Mouse (Mus musculus): ENCODE results near the gene Otud3.
"Not testable (repeated sequence)": the region's sequence is repeated elsewhere in the genome, so short reads cannot be mapped to it uniquely, and the experiment has no call there.

Otud3 gene

DNA sequence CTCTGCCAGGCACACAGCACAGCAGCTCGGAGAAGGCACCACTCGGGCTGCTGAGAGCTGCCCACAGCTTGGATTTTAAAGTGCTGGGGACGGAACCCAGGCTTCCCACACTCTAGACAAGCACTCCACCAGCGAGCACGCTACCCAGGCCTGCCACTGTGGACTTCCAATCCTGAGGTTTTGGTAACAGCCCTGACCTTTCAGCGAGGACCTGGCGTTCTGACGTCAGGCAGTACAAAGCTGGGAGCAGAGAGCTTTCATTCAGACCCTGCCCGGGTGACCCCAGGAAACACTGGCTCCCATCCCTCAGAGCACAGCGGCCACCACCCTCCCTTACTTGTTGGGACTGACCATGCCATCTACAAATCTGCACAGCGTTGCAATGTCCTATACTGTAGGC is 20.0 kb downstream of the Otud3 start:
- peak; percentile 65 to 67 for DNase-seq (ENCODE audit: inconsistent age in 2 of 2, low spot score in 1 of 2)

DNA sequence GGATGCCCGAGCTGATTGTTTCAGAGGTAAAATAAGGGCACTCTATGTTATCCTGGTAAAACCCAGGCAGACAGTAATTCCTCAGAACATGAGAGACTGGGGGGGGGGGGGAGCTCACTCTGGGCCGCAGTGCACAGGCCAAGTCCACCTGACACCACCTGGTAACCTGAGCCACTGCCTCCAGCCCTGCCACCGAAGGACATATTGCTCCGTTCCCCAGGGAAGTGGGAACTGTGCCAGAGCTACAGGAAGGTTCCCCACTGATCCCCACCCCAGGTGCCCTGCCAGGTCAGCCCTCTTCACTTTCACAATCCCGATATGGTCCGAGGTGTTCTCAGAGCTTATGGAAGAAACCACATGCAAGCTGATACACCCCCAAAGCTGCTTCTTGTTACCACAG is 21.1 kb downstream of the Otud3 start:
- DNase-seq (ENCODE audit: inconsistent age in 2 of 2, low spot score in 1 of 2) = no peak

DNA sequence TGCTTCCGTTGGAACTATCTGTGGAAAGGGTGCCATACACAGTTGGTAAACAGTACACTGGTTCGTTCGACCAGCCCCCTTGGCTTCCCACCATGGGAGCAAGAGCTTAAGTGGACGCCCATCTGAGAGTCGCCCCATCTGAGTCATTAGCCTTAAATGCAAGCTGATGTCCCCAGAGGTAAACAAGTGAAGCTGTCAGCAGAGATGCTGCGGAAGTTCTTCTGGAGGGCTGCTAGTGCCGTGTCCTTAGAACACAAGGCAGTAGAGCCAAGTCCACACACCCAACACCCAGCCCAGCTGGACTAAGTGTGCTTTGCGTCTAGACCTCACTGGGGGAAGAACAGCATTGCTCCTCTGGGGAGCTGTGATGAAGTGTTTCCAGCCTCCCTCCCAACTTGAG is 24.1 kb downstream of the Otud3 start:
- DNase-seq (ENCODE audit: inconsistent age in 2 of 2, low spot score in 1 of 2) = no peak

DNA sequence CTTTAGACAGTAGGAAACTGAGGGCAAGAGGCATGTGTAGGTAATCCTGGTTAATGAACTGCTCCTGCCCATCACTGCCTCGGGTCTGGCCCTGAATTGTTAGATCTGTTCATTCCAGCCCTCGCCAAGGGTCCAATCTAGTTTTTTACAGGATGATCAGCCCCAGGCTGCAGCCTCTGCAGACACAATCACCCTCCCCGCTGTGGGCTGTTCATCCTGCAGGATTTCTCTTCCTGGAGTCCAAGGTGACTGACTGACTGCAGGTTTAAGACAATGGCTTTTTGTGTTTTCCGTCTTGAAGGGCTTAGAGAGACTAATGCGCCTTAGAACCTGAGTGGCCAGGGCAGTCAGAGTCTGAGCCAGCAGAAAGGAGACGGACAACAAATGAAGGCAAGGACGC is 24.6 kb downstream of the Otud3 start:
- DNase-seq (ENCODE audit: inconsistent age in 2 of 2, low spot score in 1 of 2) = no peak

DNA sequence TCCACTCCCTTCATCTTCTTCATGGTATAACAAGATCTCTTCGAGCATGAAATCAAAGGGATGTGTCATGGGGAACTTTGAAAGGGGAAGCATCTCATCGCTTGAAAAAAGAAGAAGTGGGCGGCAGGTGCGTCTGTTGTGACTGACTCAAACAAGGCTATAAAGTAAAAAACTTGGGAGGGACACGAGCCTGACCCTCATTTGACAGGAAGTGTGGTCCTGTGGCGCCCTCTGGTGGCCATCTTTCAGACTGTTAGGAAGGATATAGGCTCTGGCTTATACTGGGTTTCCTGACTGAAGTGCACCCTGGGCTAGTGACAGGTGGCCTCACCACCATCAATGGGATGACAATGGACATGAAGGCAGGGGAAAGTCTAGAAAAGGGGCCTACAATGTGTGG is 29.5 kb downstream of the Otud3 start:
- DNase-seq (ENCODE audit: inconsistent age in 2 of 2, low spot score in 1 of 2) = peak; percentile 82 to 95

DNA sequence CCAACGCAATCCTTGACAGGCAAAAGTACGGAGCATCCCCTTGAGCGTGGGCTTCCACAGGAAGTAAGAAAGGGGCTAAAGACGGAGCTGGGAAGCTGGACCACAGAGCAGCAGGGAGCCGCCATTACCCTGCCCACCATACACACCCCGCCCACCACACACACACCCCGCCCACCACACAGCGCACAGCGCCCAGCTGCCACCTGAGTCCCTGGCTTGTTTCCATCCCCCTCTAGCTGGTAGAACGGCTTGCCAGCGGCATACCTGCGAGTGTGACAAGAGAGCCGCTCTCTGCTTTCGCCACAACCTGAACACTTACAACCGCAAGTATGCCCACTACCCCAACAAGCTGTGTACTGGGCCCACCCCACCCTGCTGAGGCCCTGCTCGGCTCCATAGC is 31.6 kb downstream of the Otud3 start:
- DNase-seq (ENCODE audit: inconsistent age in 2 of 2, low spot score in 1 of 2) = no peak

DNA sequence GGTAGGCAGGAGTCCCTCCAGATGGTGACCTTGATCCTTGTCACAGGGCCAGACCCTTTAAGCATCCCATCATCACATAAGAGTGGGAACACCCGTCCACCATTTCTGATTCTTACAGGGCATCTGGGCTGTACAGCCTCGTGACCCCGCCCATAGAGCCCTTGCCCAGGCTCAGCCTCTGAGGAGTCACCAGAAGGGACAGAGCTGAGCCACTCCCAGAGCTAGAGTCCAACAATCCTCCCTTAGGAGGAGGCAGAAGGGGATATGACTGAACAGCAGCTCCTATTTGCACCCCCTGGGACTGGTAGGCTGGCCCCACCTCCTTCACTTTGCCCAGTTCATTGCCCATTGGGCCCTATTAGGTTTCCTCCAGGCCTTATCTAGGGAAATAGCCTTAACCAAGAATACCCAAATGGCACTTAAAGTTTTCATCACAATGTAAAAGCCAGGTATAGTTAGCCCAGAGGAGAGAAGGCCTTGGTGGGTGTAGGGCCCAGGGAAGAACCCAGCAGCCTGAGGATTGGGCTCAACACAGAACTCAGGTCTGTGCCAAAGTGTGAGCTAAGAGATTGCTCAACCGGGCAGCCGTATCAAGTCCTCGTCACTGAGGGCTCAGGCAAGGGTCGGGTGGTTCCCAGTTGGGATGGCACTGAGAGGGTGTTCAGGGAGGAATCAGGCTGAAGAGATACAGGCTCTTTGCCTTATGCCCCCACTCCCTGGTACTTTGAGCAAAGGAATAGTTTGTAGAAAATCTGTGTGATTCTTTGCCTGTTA is 32.7 kb downstream of the Otud3 start:
- no peak for DNase-seq (ENCODE audit: inconsistent age in 2 of 2, low spot score in 1 of 2)

DNA sequence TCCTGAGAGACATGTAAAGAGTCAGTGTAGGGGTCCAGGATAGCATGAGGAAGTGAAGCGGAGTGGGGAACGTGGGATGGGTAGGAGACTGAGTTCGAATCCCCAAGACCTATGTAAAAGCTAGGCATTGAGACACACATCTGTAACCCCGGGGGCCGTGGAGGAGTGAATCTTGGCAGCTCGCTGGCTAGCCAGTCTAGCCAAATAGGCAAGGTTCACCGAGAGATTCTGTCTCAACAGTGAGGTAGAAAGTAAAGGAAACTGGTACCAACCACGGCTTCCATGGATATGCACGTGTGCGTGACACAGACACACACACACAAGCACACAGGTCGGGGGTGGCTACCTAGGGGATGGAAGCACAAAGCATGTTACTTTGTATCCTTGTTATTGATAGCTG is 33.9 kb downstream of the Otud3 start:
- no peak for DNase-seq (ENCODE audit: inconsistent age in 2 of 2, low spot score in 1 of 2)

DNA sequence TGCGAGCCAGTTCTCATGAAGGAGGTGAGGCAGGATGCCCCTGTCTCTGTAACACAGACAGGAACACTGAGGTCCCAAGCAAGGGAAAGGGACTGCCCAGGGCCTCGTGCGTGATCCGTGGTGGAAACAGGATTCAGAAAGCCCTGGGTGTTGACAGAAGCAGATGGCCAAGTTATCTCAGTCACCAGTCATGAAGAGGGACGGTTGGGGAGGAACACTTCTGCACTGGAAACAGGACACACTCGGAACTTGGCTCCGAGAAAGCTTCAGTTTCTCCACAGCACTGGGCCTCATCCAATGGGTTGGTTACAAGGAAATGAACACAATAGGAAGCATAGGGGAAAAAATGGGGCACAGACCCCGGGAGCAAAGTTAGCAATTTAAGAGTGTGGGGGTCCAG is 35.0 kb downstream of the Otud3 start:
- no peak for DNase-seq (ENCODE audit: inconsistent age in 2 of 2, low spot score in 1 of 2)

DNA sequence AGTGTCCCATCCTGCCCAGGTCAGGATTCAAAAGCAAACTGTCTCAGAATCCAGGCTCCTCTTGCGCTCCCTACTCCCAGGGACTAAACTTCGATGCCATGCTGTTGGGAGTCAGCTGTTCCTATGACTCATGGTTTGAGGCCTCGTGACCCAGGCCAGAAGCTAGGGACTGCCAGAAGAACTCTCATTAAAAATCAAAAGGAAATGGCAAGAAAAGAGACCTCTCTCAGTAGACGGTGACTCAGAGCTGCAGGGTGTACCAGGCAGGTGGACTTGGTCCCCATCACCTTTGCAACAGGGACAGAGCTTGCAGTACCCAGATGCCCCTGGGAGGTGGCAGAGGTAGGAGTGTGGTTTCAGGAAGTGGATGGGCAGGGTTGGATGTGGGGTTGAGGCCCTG is 36.0 kb downstream of the Otud3 start, which contains the start of gene Pla2g2e:
Gene Pla2g2e (plus strand): TSS at position 212 of the 400 bp plus-strand sequence.
- DNase-seq (ENCODE audit: inconsistent age in 2 of 2, low spot score in 1 of 2) = peak; percentile 52 to 72

DNA sequence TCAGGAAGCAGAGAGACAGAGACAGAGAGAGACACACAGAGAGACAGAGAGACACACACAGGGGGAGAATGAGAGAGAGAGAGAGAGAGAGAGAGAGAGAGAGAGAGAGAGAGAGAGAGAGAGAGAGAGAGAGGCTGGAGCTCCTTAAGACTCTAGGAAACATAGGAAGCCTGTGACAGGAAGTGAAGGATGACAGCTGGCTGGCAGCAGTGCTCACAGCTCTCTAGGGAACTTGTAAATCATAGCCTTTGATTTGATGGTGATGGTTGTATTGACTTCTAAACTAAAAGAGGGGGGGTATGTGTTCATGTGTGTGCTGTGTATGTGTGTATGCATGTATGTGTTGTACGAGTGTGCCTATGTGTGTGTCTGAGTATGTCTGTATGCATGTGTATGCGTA is 37.8 kb downstream of the Otud3 start:
- no peak for DNase-seq (ENCODE audit: inconsistent age in 2 of 2, low spot score in 1 of 2)

DNA sequence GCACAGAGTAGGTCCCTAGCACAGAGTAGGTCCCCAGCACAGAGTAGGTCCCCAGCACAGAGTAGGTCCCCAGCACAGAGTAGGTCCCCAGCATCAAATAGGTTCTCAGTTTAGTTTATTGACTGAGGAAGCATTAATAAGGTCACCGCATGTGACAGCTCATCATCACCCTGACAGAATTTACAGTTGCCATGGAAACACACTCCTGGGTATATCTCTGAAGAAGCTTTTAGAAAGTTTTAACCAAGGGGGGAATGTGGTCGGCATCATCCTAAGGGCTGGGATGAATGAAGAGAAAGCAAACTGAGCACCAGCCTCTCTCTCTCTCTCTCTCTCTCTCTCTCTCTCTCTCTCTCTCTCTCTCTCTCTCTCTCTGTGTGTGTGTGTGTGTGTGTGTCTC is 38.5 kb downstream of the Otud3 start:
- DNase-seq (ENCODE audit: inconsistent age in 2 of 2, low spot score in 1 of 2) = not testable (repeated sequence)

DNA sequence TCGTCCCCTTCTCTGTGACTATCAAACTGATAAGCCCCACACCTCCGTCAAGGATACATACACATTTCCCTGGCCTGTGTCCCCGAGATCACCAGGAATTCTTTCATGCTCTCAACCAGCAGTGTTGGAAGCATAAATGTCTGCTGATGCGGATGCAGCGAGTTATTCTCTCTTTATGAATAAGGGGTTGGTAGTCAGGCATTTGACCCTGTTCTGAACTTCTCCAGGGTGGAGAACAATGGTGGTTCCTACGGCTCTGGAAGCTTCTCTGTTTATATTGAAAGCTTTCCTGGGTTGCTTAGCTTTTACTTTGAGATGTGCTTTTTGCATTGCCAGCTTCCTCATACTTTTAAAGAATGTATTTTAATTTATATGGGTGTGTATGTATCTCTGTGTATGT is 39.9 kb downstream of the Otud3 start, which contains the start of gene Gm13030:
Gene Gm13030 (minus strand): TSS at position 101 of the 400 bp plus-strand sequence.
- no peak for DNase-seq (ENCODE audit: inconsistent age in 2 of 2, low spot score in 1 of 2)

DNA sequence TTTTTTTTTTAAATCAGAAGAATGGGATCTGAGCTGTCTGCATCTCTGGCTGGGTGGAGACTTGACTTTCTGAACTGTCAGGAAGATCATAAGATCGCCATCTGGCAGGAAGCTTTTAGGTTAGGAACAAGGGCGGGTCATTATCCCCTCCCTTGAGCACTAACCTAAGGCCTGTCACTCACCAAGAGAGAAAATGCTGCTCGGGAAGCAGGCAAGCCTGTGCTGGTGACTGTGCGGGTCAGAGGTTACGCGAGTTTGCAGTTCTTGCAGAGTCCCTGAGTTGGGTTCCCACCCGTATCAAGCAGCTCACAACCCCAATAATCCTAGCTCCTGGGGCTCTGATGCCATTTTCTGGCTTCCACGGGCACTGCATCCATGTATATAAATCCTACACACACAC is 45.1 kb downstream of the Otud3 start:
- DNase-seq (ENCODE audit: inconsistent age in 2 of 2, low spot score in 1 of 2) = no peak

DNA sequence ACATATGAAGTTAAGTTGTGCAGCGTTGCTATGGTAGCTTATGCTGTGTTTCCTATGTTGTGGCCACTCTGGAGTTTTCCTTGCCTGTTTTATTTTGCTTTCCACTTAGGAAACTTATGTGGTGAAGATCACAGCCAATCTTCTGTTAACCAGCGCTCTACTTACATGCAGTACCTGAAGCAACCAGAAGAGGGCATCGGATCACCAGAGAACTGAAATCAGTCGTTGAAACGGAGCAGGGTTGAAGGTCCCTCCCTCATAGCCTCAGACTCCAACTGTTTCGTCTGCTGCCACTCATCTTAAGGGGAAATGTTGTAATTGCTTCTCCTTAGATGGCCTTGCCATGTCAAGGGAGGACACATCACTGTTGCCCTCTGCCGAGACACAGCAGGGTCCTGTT is 47.3 kb downstream of the Otud3 start:
- DNase-seq (ENCODE audit: inconsistent age in 2 of 2, low spot score in 1 of 2) = peak; percentile 75 to 95

DNA sequence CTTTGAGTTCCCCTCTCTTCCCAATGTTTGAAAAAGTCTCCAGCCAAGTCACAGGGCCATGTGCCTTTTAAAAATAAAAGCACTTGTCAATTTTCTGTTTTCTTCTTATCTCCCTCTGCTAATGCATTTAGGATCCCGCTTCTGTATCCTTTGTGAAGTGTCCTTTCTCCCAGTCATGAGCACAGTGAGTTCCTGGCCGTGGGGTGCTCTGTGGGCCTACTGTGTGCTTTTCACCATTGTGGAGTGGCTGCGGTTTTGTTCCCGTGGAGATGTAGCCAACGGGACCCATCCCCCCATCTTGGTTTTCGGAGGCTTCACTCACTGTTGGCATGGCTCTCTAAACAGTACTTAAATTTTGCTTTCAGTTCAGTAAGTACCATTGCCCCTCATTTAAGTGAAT is 47.8 kb downstream of the Otud3 start:
- peak in 1 of 2 experiments; percentile 9 for DNase-seq (ENCODE audit: inconsistent age in 2 of 2, low spot score in 1 of 2)

DNA sequence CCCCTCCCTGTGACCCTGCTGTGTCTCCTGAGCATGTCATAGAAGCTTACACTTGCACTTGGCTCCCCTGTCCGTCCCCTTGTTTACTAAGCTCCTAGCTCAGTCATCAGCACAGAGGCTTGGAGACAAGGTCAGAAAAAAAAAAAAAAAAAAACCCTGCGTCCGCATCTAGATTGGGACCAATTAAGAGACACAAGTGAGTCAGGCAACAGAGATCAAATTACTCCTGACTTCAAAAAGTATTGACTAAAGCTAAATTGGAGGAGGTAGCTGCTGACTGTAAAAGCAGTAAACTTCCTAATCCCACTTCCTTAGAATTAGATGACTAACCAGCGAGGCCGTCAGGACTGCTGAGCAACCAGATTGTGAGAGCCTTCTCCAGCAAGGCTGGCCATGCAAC is 48.7 kb downstream of the Otud3 start:
- DNase-seq (ENCODE audit: inconsistent age in 2 of 2, low spot score in 1 of 2) = peak in 1 of 2 experiments; percentile 13

DNA sequence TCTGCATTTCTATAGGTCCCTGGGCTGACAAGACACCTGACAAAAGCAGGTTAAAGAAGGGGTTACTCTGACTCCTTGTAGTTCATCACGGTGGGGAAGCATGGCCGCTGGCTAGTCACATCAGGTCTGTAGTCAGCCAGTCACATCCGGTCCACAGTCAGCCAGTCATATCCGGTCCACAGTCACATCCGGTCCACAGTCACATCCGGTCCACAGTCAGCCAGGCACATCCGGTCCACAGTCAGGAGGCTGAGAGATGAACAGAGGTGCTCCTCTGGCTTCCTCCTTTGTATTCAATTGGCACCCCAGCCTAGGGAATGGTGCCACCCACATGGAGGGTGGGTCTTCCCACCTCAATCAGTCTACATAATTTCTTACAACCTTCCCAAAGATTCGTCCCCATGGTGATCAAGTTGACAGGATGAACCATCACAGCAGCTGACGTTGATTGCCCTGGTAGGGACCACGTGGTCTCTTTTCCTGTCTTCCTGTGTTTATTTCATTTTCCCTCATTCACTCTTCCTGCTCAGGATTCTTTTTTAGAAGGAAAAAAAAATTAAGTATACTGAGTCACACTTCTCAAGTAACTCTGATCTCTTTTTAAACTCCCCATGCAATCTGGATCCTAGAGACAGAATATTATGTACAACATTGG is 50.3 kb downstream of the Otud3 start, which contains the start of gene Pla2g5:
Gene Pla2g5 (minus strand): TSS at position 139 of the 655 bp plus-strand sequence.
- DNase-seq (ENCODE audit: inconsistent age in 2 of 2, low spot score in 1 of 2) = peak in 1 of 2 experiments; percentile 13

DNA sequence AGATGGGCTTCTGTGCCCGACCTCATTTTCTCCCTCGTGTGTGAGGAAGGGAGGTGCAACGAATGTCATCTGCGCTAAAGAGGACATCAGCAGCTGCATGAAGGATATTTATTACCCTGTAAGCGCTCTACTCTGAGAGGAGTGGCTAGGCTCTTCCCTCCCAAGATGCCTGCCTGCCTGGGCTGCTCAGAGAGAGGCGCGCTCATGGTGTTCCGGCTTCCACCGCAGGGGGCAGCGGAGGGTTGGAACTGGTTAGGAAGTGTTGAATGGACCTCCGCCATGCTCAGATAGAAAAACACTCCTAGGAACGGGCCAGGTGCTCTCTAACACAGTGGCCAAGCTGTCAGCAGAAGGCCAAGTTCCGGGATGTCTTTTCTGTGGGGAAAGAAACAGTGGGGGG is 54.0 kb downstream of the Otud3 start:
- peak; percentile 65 to 84 for DNase-seq (ENCODE audit: inconsistent age in 2 of 2, low spot score in 1 of 2)

DNA sequence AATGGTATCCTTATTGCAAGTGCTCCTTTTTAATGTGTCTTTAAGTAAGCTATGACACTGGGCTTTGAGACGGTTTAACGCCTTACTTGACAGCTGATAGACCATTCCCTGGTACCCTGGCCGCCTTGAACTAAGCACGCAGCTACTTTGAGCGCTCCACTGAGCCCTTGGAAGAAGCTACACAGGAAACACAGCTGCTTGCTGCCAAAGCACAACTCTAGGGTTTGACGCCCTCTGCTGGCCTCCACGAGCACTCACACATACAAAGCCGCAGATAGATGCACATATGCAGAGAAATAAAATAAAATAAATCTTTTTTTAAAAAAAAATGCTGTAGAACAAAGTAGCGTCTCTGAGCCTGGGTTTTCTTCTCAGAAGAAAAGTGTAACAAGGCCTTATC is 54.5 kb downstream of the Otud3 start:
- DNase-seq (ENCODE audit: inconsistent age in 2 of 2, low spot score in 1 of 2) = no peak

DNA sequence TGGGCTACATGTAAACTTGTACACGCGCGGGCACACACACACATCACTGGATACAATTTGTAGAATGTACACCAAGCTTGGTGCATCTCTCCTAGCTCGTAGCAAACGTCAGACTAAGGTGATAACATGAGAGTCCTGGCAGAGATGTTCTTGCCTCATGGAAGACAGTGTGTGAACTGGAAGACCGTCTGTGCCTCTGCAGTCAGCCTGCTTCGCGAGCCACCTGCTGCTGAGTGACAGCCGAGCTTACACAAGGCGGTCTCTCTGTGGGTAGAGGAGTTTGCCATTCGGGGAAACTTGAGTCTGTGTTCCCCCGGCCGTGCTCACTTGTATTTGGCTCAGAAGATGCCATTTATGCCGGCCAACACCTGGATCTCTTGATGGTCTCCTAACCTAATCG is 55.3 kb downstream of the Otud3 start:
- DNase-seq (ENCODE audit: inconsistent age in 2 of 2, low spot score in 1 of 2) = no peak

DNA sequence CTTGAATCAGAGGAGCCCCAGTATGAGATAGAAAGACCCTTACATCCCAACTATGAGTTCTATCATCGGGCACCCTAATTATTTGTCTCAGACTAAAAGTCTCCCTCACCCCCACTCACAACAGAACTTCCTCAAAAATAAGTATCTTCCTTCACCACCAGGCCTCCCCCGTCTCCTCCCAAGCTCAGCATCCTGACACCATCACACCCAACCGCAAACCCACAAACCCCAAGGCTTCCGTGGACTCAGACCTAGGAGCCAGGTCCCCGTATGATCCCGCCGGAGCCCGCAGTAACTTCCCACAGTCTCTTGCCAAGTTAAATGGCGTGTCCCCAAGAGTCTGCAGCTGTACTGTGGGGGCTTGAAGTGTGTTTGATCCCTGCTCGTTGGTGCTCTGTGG is 56.2 kb downstream of the Otud3 start:
- DNase-seq (ENCODE audit: inconsistent age in 2 of 2, low spot score in 1 of 2) = no peak

Data from adrenal gland, adult (tissue).